Mouse (Mus musculus): ENCODE measurements at regions not wholly inside any gene's neighbourhood (a gene's known extent, or its start where the extent isn't known, plus 50 kb on each side); places are given as distances from the start of the nearest gene placed in this dataset.

GRCm38 (mm10) chr3:104343096-104343495 lies 122.9 kb upstream of the Magi3 start:
- DNase-seq (ENCODE audit: low read depth, low spot score) = no peak

GRCm38 (mm10) chr3:104342220-104342619 lies 122.0 kb upstream of the Magi3 start:
- DNase-seq (ENCODE audit: low read depth, low spot score) = no peak

- DNase-seq (ENCODE audit: low read depth, low spot score) = no peak
Measured at GRCm38 (mm10) chr3:104340331-104340730, 120.2 kb upstream of the Magi3 start.

- no peak for DNase-seq (ENCODE audit: low read depth, low spot score)
Measured at GRCm38 (mm10) chr3:104336867-104337266, 116.7 kb upstream of the Magi3 start.

GRCm38 (mm10) chr3:104336308-104336707 lies 116.1 kb upstream of the Magi3 start:
- no peak for DNase-seq (ENCODE audit: low read depth, low spot score)

GRCm38 (mm10) chr3:104334760-104335159 lies 114.6 kb upstream of the Magi3 start:
- no peak for DNase-seq (ENCODE audit: low read depth, low spot score)

GRCm38 (mm10) chr3:104333345-104333744 lies 113.2 kb upstream of the Magi3 start:
- no peak for DNase-seq (ENCODE audit: low read depth, low spot score)

GRCm38 (mm10) chr3:104330646-104331045 lies 110.5 kb upstream of the Magi3 start:
- DNase-seq (ENCODE audit: low read depth, low spot score) = no peak

GRCm38 (mm10) chr3:104327829-104328228 lies 107.7 kb upstream of the Magi3 start:
- DNase-seq (ENCODE audit: low read depth, low spot score) = no peak

GRCm38 (mm10) chr3:104327034-104327729 lies 107.0 kb upstream of the Magi3 start:
- peak; percentile 21 for DNase-seq (ENCODE audit: low read depth, low spot score)

GRCm38 (mm10) chr3:104322591-104322990 lies 102.4 kb upstream of the Magi3 start:
- DNase-seq (ENCODE audit: low read depth, low spot score) = no peak

GRCm38 (mm10) chr3:104320404-104320803 lies 100.2 kb upstream of the Magi3 start:
- DNase-seq (ENCODE audit: low read depth, low spot score) = no peak

- DNase-seq (ENCODE audit: low read depth, low spot score) = no peak
Measured at GRCm38 (mm10) chr3:104319377-104319776, 99.2 kb upstream of the Magi3 start.

- no peak for DNase-seq (ENCODE audit: low read depth, low spot score)
Measured at GRCm38 (mm10) chr3:104318911-104319310, 98.7 kb upstream of the Magi3 start.

- DNase-seq (ENCODE audit: low read depth, low spot score) = no peak
Measured at GRCm38 (mm10) chr3:104317528-104317927, 97.4 kb upstream of the Magi3 start.

- DNase-seq (ENCODE audit: low read depth, low spot score) = no peak
Measured at GRCm38 (mm10) chr3:104313063-104313462, 92.9 kb upstream of the Magi3 start.

GRCm38 (mm10) chr3:104306961-104307360 lies 86.8 kb upstream of the Magi3 start:
- DNase-seq (ENCODE audit: low read depth, low spot score) = no peak

GRCm38 (mm10) chr3:104305904-104306563 lies 85.9 kb upstream of the Magi3 start:
- no peak for DNase-seq (ENCODE audit: low read depth, low spot score)

GRCm38 (mm10) chr3:104303577-104303976 lies 83.4 kb upstream of the Magi3 start:
- DNase-seq (ENCODE audit: low read depth, low spot score) = no peak

GRCm38 (mm10) chr3:104300201-104300600 lies 80.0 kb upstream of the Magi3 start:
- DNase-seq (ENCODE audit: low read depth, low spot score) = no peak

GRCm38 (mm10) chr3:104298878-104299277 lies 78.7 kb upstream of the Magi3 start:
- DNase-seq (ENCODE audit: low read depth, low spot score) = no peak

GRCm38 (mm10) chr3:104298409-104298808 lies 78.2 kb upstream of the Magi3 start:
- no peak for DNase-seq (ENCODE audit: low read depth, low spot score)

GRCm38 (mm10) chr3:104297112-104297511 lies 76.9 kb upstream of the Magi3 start:
- no peak for DNase-seq (ENCODE audit: low read depth, low spot score)

All from c-Kit-negative CD71-positive TER-119-positive erythroid progenitor cells, embryonic 14.5 days (primary cell).